Mouse (Mus musculus): ENCODE measurements around the gene Ugt2b37.
"Not testable (repeated sequence)": the region's sequence is repeated elsewhere in the genome, so short reads cannot be mapped to it uniquely, and the experiment has no call there.

The Ugt2b37 gene

DNA sequence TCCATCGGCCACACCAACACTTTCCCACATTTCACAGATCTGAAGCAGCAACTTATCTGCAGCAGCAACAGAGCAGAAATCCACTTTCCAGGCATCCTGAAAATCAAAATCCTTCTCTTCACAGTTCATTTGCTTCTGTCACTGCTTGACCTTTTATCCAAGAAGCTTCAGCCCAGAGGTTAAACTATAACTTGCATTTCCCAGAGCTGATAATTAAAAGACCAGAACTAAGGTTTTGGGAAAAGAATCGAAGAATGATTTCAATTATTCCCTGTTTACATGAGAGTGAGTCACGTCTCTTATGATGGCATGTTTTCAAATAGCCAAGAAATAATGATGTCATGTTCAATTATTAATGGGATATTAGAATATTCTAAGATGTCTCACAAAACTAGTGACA is at the start of gene Ugt2b37:
Gene Ugt2b37, minus strand, starts transcription at position 129 of the 400 bp plus-strand sequence.
- not testable (repeated sequence) for DNase-seq (ENCODE audit: low spot score in 2 of 2)

DNA sequence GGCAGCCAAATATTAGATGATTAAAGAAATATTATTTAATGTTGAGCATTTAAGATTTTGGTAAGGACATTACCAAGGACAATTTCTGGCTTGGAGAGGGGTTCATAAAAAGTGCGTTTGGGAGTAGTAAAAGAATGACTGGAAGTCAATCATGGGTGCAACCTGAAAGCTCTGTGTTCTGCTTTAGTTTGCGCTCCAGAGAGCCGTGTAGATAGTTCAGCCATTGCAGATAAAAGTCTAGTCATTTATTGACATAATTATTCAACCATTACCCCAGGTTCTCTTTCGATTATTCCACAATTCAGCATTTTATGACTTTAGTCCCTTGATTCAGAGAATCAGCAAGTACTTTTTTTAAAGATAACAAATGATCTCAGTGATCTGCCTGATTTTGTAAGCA is 31.6 kb upstream of the Ugt2b37 start:
- DNase-seq (ENCODE audit: low spot score in 2 of 2), result not testable (repeated sequence)

DNA sequence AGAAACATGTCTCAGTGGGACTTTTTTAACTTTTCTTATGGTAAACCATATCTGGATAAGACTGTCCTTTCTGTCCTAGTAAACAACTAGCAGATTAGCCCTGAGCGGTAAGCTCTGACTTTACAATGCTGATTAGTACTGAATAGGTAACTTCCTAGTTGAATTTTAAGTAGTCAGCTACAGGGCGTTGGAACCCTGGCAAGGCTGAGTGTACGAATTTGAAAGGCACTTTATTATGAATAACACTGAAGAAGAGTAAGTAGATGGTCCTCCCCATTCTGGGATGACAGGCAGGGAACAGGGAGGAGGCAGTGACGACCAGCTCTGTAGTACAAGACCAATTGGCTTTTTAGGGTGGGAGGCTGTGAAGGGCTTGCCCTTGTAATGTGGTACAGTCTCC is 21.4 kb upstream of the Ugt2b37 start:
- DNase-seq (ENCODE audit: low spot score in 2 of 2), result not testable (repeated sequence)

DNA sequence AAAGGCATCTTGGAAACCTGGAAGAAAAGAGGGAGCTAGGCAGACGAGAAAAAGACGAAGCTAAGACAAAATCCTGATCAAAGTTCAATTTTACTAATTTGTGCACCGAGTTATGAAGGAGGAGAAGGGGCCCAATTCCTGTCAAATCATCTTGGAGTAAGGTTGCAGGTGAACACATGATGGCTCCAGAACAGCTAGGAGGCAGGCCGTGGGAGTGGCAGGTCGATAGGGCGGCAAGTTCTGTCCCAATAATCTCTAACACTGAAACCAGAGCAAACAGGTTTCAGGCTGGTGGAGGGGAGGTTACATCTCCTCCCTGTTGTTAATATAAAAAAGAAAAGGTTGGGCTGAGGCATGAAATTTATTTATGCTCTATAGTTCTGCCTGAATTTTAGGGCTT is 21.0 kb upstream of the Ugt2b37 start:
- DNase-seq (ENCODE audit: low spot score in 2 of 2), result no peak

DNA sequence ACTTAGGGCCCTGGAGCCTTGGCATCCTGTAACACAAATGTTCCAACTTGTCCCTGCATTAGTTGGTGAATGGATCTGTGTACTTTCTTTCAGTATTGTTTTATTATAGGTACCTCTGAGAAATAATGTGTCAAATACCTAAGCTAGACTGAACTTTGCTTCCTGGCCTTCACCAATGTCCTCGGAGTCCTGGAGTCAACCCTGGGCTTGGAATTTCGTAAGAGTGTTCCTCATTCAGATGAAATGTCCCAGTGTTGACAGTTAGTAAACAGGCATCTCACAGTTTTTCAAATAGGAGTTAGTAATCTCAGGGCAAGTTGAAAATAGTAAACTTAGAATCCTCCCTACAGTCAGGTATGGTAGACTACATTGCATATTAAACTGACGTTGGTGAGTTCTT is 1.2 kb upstream of the Ugt2b37 start:
- DNase-seq (ENCODE audit: low spot score in 2 of 2), result no peak

DNA sequence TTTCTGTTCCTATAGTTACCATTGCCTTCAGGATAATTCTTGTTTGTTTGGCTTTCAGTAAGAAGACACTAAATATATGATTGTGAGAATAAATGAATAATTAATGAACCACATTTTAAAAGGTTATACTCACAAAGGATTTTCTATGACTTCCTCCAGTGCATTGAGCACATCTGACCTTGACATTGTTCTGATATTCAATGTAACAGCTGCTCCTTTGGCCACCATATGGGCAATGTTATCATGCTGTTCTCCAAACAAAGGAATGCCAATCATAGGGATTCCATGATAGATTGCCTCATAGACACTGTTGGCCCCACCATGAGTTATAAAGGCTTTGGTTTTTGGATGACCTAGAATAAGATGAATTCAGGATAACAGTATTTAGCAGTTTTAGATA is 12.5 kb downstream of the Ugt2b37 start:
- not testable (repeated sequence) for DNase-seq (ENCODE audit: low spot score in 2 of 2)

DNA sequence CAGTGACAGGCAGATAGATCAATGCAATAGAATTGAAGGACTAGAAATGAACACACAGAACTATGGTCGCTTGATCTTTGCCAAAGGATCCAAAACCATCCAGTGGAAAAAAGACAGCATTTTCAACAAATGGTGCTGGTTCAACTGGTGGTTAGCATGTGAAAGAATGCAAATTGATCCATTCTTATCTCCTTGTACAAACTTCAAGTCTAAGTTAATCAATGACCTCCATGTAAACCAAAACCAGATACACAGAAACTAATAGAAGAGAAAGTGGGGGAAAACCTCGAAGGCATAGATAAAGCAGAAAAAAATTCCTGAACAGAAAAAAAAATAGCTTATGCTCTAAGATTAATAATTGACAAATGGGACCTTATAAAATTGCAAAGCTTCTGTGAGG is 58.2 kb downstream of the Ugt2b37 start:
- DNase-seq (ENCODE audit: low spot score in 2 of 2), result not testable (repeated sequence)

Measured in frontal cortex, postnatal 14 days (tissue).